Mouse (Mus musculus) embryo, embryonic 9.5 days (tissue): ENCODE measurements around the gene Gprasp1.
A peak's percentile ranks its signal among the peaks of the same experiment; 100 is the strongest.

Experiments used
- DNase-seq: peaks from one replicate; pipeline ENCODE4 v3.0.0-alpha.2; 2017; ENCODE audit errors: extremely low spot score

Gprasp1 gene

DNA sequence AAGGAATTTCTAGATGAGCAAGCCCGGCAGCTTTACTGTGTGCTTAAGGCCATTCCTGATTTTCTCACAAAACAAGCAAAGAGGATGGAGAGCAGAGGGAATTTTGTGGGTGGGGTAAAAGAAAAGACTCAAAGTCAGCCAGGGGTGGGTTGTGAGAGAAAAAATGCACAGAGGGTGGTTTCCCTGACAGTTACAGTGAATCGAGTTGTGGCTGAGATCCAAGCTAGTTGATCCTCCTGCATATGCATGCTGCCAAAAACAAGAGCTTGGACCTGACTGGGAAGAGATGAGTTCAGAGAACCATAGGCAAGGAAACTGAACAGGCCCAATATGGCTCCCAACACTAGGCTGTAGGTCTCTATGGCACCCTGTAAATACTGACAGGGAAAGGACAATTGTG is 95.4 kb downstream of the Gprasp1 start:
- DNase-seq, result no peak

- peak; percentile 42 for DNase-seq
These were observed 96.2 kb downstream of the Gprasp1 start, which contains the start of gene Gprasp2 for GRCm38 (mm10) chrX:135838521-135839360. Gprasp2 (plus strand) TSS chrX:135839034.

GRCm38 (mm10) chrX:135839397-135840391 is 97.2 kb downstream of the Gprasp1 start:
- peak; percentile 20 for DNase-seq
